In the genomic region with DNA sequence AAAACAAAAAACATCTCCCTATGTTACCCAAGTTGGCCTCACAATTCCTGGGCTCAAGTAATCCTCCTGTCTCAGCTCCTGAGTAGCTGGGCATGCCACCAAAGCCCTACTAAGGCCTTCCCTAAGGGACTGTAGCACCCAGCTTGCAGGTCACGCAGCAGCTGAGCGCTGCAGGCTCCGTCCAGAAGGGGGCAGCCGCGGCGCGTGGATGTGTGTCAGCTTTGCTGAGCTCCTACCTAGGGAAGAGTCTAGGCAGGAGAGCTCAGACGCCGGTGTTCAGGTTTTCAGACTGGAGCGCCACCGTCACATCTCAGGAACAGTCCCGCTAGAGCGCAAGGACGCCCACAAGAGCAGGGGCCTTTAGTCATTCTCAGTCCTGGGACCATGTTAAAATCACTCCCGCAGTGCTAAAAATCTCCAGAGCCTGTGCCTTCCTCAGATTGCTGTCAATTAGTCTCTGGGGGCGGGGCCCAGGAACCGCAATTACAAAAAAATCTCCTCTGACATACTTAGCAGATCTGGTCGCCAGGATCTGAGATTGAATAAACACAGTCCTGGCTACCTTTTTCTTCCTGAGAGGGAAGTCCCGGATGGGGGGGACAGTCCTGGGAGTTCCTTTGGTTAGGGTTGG, we compare ENCODE assay signal across 8 mouse cellular contexts. TPM values are rescaled to one million over a fixed set of nuclear protein-coding genes. Genes with fewer than 3 reads are reported as not detected.
DNase-seq lines count a peak whose midpoint lies in the region; ATAC-seq and TF ChIP-seq lines count a peak whose summit lies in the region.

No protein-coding gene starts in this region.

- no peak overlapping the region; the same call in 1 of the 2 replicates for H3K27ac ChIP-seq in forebrain, embryonic 12.5 days
- H3K27ac ChIP-seq in liver, postnatal 0 days (ENCODE audit: low read depth): no peak overlapping the region
- H3K27ac ChIP-seq in neural tube, embryonic 13.5 days (replicated peaks): no peak overlapping the region
- H3K27ac ChIP-seq in stomach, postnatal 0 days (replicated peaks): no peak overlapping the region; the same call in 1 of the 2 replicates

- peak; percentile 73; the same call in 1 of the 2 replicates for ATAC-seq in forebrain, embryonic 12.5 days (ENCODE audit: low FRiP score)
- ATAC-seq in liver, postnatal 0 days: 0 out of 2 replicates have a peak, but pooled peaks have one; percentile 36
- ATAC-seq in neural tube, embryonic 13.5 days (ENCODE audit: low read depth): peak; percentile 77
- peak; percentile 77 for ATAC-seq in stomach, postnatal 0 days (ENCODE audit: low FRiP score, low TSS enrichment)

- intact Hi-C loops in heart, postnatal 10 days (cut with DNase I): loop anchor here (1.0 kb wide), 1 partner anchor 802 kb away; no protein-coding TSS in a partner anchor

- DNase-seq in CD4-positive, CD25-positive, alpha-beta regulatory T cell, adult 2 months (ENCODE audit: low read depth, low spot score): peak; percentile 88
- peak; percentile 68 for DNase-seq in c-Kit-positive CD71-negative TER-119-negative erythroid progenitor cells, embryonic 14.5 days (ENCODE audit: low read depth)
- peak; percentile 85 to 89 for DNase-seq in heart, postnatal 10 days
- peak; percentile 84 to 94 for DNase-seq in kidney, postnatal 36 days
- DNase-seq in liver, postnatal 0 days: peak; percentile 87
- peak; percentile 89 for DNase-seq in stomach, postnatal 0 days (ENCODE audit: low spot score)

- no peaks in the 10 kb centered on the region for H3K36me3 ChIP-seq in forebrain, embryonic 12.5 days (replicated peaks)
- no peaks in the 10 kb centered on the region for H3K36me3 ChIP-seq in liver, postnatal 0 days (replicated peaks; ENCODE audit: insufficient read depth, low read length)
- no peaks in the 10 kb centered on the region for H3K36me3 ChIP-seq in neural tube, embryonic 13.5 days
- H3K36me3 ChIP-seq in stomach, postnatal 0 days (ENCODE audit: control insufficient read depth, insufficient read depth, low read length): no peaks in the 10 kb centered on the region

- no peak overlapping the region for H3K9ac ChIP-seq in forebrain, embryonic 12.5 days
- no peak overlapping the region for H3K9ac ChIP-seq in liver, postnatal 0 days (replicated peaks)
- H3K9ac ChIP-seq in neural tube, embryonic 13.5 days: no peak overlapping the region
- no peak overlapping the region for H3K9ac ChIP-seq in stomach, postnatal 0 days (ENCODE audit: low read length)

- H3K4me3 ChIP-seq in forebrain, embryonic 12.5 days (replicated peaks): no peak overlapping the region
- no peak overlapping the region for H3K4me3 ChIP-seq in liver, postnatal 0 days (ENCODE audit: low read depth, low read length)
- no peak overlapping the region for H3K4me3 ChIP-seq in neural tube, embryonic 13.5 days
- 0 out of 2 replicates have a peak overlapping the region, but pooled peaks have one; percentile 8 for H3K4me3 ChIP-seq in stomach, postnatal 0 days (ENCODE audit: low read depth, low read length)

- H3K4me2 ChIP-seq in forebrain, embryonic 12.5 days: peak overlapping the region; percentile 46
- H3K4me2 ChIP-seq in liver, postnatal 0 days (ENCODE audit: low read depth, low read length): no peak overlapping the region
- peak overlapping the region; percentile 33; the same call in 1 of the 2 replicates for H3K4me2 ChIP-seq in neural tube, embryonic 13.5 days
- peak overlapping the region; percentile 31 for H3K4me2 ChIP-seq in stomach, postnatal 0 days (replicated peaks; ENCODE audit: low read depth)

- H3K27me3 ChIP-seq in forebrain, embryonic 12.5 days: peaks cover 54% of the 10 kb centered on the region
- H3K27me3 ChIP-seq in liver, postnatal 0 days (ENCODE audit: insufficient read depth, low read length): no peaks in the 10 kb centered on the region
- peaks cover 18% of the 10 kb centered on the region; the same call in 1 of the 2 replicates for H3K27me3 ChIP-seq in neural tube, embryonic 13.5 days
- no peaks in the 10 kb centered on the region for H3K27me3 ChIP-seq in stomach, postnatal 0 days (ENCODE audit: control insufficient read depth, insufficient read depth, low read length)

- H3K4me1 ChIP-seq in forebrain, embryonic 12.5 days: peaks cover 9% of the 10 kb centered on the region
- no peaks in the 10 kb centered on the region for H3K4me1 ChIP-seq in liver, postnatal 0 days (ENCODE audit: insufficient read depth)
- H3K4me1 ChIP-seq in neural tube, embryonic 13.5 days (replicated peaks): peaks cover 10% of the 10 kb centered on the region
- no peaks in the 10 kb centered on the region for H3K4me1 ChIP-seq in stomach, postnatal 0 days (replicated peaks; ENCODE audit: control insufficient read depth, insufficient read depth)

- peak; percentile 93 for TF ChIP-seq CTCF in liver, postnatal 0 days (IDR thresholded peaks at IDR 0.05; ENCODE audit: low read depth)
- TF ChIP-seq CTCF in stomach, postnatal 0 days (IDR thresholded peaks at IDR 0.05; ENCODE audit: low read depth): peak; percentile 96

- no peak for TF ChIP-seq EP300 in liver, postnatal 0 days (IDR thresholded peaks at IDR 0.05; ENCODE audit: low read depth)
- TF ChIP-seq EP300 in stomach, postnatal 0 days (optimal IDR thresholded peaks at IDR 0.05): no peak

- H3K9me3 ChIP-seq in forebrain, embryonic 12.5 days: no peaks in the 10 kb centered on the region
- H3K9me3 ChIP-seq in liver, postnatal 0 days (ENCODE audit: low read length): no peaks in the 10 kb centered on the region
- H3K9me3 ChIP-seq in neural tube, embryonic 13.5 days: no peaks in the 10 kb centered on the region
- no peaks in the 10 kb centered on the region for H3K9me3 ChIP-seq in stomach, postnatal 0 days (ENCODE audit: control insufficient read depth, low read length)

- WGBS in forebrain, embryonic 12.5 days: 7% methylated on average over 19 of the region's 19 CpGs
- 4% methylated on average over 19 of the region's 19 CpGs for WGBS in liver, postnatal 0 days (ENCODE audit: insufficient replicate concordance)
- WGBS in neural tube, embryonic 13.5 days: 7% methylated on average over 19 of the region's 19 CpGs
- 5% methylated on average over 19 of the region's 19 CpGs for WGBS in stomach, postnatal 0 days

RNA-seq across cellular contexts. Expression of a gene that starts 32.8 kb away (rescaled TPM):
- 0.18 and 0.23 TPM in 2 replicates for polyA plus RNA-seq in forebrain, embryonic 12.5 days (2016; fragmentation: Nextera tagmentation; extraction: Ambion mirVana)
- 1 to 10 TPM; 1.8 to 3.1 TPM for total RNA-seq in heart, postnatal 10 days (2021)
- polyA plus RNA-seq in liver, postnatal 0 days (2015; fragmentation: Nextera tagmentation; extraction: Ambion mirVana): 0.44 and 0.48 TPM in 2 replicates
- polyA plus RNA-seq in neural tube, embryonic 13.5 days (2015; fragmentation: Nextera tagmentation; extraction: Ambion mirVana): 0.18 and 0.29 TPM in 2 replicates
- 2.7 TPM in 2 replicates for polyA plus RNA-seq in stomach, postnatal 0 days (2015; fragmentation: Nextera tagmentation; extraction: Ambion mirVana)
